Mouse (Mus musculus): ENCODE measurements at regions not wholly inside any gene's neighbourhood (a gene's known extent, or its start where the extent isn't known, plus 50 kb on each side); places are given as distances from the start of the nearest gene placed in this dataset.

DNA sequence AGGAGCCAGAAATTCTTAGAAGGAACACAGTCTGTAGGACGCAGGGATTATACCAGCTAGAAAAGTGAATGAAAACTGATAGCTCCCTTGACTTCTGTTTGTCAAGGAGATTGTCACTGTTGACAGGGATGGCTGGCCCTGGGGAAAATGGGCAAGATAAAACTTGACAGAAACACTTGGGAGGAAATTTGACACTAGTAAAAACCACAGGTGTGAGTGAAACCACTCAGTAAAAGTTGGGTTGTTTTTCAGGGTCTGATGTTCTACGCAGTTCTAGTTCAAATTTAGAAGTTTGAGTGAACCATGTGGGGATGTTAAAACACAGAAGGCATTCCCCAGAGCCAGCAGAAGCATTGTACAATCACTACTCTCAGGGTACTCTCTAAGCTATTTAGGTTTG lies 246.6 kb upstream of the Prep start:
- no peak for DNase-seq

DNA sequence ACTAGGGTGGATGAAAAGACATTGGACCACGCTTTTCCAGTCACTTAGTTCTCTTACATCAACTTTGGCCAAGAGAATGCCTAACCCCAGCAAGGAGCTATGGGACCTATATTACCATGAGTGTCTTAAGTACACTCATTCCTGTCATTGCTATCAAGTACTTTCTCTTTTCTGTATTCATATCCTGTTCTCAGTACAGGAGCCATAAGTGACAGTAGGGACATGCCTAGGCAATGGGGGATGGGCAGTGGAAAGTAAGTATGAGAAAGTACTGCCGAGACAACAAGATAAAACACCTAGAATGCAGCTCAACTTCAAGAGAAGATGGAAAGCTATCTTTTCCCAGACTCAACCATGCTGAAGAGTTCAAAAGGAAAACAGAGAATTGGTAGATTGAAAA lies 247.6 kb upstream of the Prep start:
- DNase-seq: no peak

DNA sequence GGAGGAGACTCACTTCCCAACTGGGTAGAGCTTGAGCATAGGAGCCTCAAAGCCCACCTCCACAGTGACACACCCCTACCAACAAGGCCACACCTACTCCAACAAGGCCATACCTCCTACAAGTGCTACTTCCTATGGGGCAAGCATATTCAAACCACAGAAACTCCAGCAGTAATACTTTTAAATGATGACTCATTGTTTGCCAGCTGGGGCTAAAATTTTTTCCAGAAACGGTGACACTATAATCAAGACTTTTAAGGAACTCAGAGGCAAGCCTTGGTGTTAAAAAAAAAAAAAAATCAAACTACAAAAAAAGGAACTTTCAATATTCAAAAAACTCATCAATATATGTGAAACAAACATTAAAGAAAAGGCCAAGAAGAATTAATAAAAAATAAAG lies 248.4 kb upstream of the Prep start:
- no peak for DNase-seq

DNA sequence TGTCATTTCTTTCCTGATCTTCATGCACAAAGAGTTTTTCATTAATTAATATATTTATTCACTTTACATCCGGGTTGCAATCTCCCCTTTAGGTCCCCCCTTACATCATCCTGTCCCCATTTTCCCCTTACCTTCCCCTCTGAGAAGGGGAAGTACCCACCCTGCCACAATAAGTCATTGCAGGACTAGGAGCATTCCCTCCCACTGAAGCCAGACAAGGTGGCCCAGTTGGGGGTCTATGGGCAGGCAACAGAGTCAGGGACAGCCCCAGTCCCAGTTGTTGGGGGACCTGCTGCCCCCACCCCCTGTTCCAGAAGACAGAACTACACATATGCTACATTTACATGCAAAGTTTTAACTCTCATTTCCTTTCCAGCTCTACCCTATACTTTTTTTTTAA lies 267.9 kb upstream of the Prdm1 start:
- DNase-seq: no peak

DNA sequence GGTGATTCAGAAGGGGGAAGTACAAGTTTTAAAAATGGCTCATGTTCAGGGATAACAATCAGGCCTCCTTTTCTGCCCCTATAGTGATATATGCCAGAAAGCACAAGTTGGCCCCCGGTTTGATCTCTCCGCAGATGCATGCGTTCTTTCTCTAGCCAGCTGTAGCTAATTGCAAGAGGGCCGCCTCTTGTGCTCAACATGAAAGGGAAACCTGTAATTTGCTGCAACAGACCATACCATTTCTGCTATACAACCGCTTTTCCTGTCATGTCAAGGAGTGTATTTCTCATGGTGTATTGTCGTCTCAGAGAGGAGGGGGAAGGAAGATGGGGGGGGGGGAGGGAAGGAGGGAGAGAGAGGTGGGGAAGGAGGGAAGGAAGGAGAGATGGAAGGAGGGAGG lies 257.1 kb upstream of the Prdm1 start:
- no peak for DNase-seq

DNA sequence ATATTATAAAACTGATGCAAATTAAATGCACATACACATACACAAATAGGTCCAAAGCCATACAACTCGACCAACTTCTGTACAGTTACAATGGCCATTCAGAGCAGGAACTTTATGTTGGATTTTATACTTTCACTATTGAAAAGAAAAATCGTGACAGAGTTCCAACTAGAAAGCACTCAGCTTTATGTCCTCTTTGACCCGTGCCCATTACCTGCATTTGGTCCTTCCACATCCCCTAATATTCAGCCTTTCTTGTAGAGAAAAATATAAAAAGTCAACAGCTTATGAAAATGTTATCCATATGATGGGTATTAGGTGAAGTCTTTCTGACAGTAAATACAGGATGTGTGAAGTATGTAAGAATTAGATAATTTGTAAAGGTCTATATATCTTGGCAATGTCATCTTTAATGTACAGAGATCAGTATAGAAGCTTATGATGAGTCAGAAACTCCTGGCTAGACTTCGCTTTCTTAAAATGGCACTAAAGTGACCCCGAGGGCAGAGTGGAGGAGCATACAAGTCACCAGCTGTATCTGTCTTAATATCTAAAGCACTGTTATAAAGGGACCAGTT lies 252.2 kb upstream of the Prdm1 start:
- DNase-seq: no peak

DNA sequence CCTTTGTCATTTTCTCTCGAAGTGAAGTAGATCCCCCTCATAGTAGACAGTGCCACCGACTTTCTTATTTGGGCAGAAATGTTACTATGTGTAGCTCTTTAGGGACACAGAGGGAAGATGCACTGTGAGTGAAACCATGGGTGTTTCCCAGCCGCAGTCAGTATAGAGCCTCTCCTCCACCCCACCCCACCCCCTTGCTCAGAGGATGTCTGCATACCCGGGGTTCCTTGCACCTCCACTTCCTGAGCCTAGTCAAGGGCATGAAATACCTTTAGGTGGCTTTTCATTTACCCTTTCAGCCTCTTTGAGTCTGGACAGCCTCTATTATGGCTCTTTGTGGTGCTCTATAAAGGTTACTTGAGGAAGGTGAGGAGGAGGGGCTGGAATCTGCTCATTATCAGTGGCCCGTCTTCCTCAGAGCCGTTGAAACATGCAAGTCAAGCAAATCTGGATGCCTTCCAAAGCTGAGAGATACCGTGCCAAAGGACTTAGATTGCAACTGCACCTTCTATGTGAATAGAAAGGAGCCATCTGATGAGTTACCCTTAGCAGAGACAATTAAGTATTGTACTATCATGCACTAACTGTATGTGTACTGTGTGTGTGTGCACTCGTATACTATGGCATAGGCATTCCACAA lies 251.4 kb upstream of the Prdm1 start:
- peak; percentile 33 to 50 for DNase-seq

DNA sequence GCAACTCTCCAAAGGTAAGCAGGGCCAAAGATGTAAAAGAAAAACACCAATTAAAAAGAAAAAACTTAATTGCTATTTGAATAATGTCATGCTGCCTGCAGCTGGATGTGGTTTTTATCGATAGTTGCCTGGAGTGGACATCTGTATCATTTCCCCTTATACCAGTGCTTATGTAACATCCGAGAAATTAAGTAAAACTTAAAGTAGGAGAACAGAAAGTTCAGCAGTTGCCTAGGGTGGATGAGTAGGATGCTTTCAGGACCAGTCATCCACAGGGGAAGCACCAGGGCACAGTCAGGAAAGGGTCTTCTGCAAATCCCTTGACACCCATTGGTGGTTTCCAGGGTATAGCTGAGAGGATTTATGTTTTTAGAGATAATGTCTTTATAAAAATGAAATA lies 248.9 kb upstream of the Prdm1 start:
- DNase-seq: no peak

DNA sequence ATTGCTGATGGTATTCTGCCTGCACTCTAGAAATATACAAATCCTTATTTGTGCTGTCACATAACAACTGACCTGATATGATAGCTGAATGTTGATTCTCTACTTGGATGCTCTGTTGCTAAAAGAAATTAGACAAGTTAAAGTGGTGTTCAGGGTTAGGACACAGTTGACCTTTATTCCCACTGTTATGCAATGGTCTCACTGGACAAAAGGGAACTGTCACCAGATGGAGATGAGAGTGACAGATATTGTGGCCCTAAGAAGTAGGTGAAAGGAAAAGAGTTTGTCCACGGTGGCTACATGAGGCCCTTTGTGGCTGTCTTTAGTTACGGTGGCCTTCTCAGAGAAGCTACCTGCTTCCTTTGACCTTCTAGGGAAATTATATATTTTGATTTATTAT lies 247.9 kb upstream of the Prdm1 start:
- no peak for DNase-seq

DNA sequence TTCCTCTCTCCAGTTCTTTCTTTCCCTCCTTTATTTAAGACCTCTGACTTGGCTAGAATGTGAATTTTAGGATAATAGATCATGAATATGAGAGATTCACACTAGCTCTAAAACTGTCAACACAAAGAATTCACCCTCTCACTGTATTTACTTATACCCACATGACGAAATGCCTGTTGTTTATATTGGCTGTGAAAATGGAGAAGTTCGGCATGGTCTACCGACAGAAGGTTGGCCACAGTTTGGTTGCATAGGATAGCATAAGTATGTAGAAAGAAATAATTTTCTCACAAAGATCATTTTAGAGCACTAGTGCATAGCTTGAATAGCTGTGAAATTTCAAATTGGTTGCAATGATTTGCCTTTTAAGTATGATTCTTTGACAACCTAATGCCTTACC lies 237.2 kb upstream of the Prdm1 start:
- DNase-seq: no peak

DNA sequence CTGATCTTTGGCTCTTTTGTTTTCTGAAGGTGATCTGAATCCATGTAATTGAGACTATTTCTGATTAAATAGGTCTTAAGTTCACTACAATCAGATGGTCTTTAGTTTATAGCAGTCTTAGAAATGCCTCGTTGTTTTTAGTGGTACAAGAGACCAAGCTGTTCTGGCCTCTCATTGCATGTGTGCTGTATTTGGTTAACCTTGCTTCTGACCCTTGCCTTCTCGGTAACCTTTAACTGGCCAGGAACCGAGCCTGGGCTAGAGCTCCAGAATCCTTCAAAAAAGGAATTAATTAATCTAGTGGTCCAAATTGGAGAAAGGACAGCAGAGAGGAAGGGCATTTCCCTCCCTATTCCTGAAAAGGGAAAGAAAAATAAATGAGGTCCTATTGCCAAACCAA lies 234.8 kb upstream of the Prdm1 start:
- no peak for DNase-seq

DNA sequence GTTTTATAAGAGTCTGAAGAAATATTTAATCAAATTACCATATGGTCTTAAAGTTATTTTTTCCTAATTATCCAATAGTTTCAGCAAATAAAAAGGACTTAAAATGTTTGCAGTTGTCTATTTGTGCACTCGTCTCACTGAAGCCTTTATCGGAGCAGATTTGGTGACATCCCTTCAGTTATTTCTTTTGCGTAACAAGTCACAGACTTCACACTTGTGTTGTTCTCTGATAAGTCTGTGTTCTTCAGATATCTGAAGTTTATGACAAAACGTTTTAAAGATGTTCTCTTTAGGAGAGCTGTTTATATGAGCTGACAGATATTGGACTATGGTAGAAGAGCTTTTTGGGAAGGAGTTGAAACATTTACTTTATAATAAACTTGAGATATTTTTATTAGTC lies 233.8 kb upstream of the Prdm1 start:
- DNase-seq: no peak

DNA sequence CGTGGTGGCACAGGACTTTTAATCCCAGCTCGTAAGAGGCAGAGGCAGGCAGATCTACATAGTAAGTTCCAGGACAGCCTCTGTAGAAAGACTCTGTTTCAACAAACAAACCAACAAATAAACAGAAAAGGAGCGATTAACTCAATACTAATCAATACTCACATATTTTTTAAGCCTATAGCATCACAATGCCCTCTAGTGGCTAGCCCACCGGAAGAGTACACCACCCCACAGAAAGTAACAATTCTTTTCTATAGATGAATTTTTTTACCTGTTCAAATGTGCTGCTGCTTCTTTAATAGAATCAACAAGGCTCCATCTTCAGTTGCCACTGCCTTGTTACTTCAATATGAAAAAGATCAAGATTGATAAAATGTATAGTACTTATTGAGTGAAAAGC lies 233.0 kb upstream of the Prdm1 start:
- DNase-seq: peak; percentile 9 to 17

DNA sequence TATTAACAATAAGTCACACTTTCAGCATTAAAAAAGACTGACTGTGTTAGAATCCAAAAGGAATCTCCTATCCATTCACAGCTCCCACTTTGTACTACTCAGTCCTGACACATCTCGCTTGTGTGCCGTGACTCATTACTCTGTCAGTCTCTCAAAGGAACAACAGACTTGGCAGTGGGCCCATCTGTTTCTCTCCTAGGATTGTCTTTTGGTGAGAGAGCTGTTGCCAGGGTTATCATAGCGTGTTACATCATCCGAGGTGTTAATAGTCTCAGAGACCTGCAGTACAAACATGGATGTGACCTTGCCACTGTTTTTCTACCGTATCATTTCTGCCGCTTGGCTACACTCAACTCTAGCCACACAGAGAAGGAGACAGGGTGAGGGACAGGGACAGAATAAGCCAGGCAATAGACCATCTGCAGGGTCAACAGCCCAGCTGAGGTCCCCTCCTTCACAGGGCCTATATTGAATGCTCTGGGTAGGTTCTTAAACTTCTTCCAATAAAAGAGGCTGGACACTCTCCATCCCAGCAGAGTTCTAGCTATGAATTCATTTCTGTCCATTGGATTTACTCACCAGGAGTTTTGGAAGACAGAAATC lies 227.2 kb upstream of the Prdm1 start:
- DNase-seq: peak; percentile 31 to 55

DNA sequence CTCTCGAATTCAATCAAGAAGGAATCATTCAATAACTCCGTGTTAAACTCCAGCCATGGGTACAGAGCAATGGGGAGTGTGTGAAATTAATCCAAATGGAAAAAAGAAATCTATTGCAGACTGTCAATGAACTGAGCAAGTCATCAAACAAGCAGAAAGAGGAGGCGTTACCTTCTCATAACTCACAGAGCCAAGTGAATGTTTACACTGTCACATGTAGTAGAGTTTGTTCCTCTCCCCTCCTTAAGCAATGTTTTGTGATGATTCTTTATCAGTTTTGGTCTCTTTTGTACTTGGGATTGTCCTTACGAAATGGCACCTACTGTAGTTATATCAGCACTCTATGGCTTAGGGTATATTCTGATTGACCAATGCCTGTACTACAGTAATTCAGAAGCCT lies 226.6 kb upstream of the Prdm1 start:
- DNase-seq: no peak

DNA sequence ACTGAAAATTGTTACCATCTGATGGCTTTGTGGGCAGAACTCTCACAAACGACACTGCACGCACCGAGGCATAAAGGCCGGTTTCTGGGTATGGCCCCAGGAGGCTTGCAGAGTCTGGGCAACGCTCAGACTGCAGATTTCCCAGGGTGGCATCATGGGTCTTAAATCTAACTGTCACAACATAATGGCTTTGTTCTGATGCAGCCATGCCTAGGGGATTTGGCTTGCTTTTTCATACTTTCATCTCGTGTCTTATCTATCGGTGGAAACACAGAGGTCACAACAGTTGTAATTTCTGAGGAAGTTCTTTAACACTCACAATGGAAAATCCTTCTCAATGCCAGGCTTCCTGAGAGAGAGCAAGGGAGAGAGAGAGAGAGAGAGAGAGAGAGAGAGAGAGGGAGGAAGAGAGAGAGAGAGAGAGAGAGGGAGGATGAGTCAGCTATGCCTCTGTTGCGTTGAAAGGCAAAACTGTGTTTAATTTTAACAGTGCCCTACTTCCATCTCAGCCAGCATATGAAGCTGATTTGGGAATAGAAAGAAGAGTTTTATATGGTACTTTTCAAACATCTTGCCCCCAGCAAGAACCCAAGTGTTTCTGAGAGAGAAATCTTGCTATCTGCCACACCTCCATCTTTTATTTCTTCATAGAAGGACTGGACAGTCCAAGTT lies 224.6 kb upstream of the Prdm1 start:
- DNase-seq: no peak

DNA sequence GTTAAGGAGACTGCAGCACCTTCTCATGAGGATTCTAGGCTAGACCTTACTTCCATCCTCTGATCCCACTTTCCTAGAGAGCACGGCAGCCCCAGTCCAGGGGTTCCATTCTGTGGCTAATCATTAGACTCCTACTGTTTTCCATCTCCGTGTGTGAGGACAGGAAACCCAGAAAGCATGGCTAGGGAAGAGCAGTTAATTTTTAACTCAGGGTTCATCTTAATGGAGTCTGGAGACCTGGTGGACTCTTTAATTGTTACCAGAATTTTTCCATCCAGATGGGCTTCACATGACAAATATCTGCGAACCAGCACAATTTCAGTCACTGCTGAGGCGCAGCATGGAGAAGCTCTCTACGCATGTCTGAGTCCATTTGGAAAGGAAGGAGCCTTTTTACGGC lies 222.8 kb upstream of the Prdm1 start:
- DNase-seq: no peak

DNA sequence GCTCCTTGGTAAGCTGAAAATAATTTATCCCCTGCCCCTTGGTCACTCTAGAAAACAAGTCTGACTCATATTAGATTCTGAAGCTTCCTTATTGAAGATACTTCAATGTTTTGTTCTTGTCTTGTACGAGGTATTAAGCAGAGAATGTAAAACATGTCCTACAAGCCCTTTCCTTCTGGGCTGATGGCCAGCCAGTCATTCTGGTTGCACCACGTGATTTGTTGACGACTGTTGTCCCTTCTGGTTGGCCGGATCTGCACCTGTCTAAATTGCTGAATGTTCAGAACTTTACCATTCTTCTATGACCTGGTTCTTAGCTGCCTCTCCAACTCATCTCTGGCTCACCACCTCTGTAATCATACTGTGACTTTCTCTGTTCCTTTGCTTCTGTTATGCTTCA lies 220.9 kb upstream of the Prdm1 start:
- peak; percentile 21 to 33 for DNase-seq

DNA sequence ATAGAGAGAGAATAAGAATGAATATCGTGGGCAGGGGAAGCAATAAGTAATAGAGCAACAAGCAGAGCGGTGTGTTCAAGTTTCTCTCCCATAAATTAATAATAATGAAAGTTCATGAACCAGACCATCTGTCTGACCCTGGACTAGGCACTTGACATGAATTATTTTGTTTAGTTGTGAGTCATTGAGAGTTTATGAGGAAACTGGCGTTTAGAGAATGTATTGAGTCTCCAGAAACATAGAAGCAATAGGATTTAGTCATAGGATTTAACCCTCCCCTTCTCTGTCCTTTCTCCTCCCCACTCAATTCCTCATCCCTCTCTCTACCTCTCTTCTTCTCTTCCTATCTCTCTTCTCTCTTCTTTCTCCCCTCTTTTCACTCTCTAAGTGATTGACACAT lies 219.1 kb upstream of the Prdm1 start:
- DNase-seq: no peak

DNA sequence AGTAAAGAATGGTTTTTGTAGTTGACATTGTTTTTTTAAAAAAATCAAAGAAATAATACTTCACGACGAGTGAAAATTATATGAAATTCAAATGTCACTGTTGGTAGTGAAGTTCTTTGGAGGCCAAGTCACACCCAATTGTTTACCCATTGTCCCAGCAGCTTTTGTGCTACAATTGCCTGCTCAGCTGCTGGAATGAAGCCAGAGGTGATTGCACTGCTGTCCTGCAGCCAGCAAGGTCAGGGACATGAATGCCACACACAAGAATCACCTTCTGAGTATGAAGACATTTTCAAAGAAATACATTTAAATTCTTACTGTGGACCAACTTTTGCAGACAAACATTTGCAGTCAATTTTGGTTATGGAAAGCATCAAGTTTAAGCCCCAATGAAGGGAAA lies 215.9 kb upstream of the Prdm1 start:
- no peak for DNase-seq

DNA sequence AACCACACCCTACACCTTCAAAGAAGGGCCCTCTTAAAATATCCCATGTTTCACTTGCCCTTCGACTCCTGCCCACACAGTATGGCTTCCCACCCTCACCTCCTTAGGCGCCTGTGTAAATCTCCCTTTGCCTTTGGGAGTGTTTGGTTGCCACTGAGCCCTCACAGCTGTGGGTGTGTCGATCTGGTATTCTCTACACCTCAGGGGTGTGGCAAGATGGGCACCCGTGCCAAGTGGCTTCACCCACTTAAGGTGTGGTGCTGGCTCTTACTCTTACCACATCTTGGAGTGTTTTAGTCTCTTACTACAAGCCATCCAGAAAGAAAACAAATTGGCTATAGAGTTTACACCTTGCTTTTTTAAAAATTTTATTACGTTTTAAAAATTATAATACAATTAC lies 205.3 kb upstream of the Prdm1 start:
- no peak for DNase-seq

DNA sequence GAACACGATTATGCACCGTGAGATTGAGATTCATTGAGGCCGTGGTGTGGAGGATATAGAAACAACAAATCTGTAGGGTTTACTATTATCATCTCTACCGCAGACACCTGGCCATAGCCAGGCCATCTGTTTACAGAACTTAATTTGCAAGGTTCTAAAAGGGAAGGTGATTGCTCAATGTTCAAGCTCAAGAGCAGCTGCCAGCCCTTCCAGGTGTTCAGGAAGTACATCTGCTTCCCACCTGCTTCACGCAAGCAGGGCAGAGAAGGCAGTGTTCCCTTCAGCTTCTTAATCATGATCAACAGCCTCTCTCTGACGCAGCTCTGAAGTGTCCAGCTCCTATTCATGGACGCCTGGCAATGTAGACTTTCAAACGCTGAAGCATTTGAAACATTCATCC lies 202.4 kb upstream of the Prdm1 start:
- DNase-seq: no peak

DNA sequence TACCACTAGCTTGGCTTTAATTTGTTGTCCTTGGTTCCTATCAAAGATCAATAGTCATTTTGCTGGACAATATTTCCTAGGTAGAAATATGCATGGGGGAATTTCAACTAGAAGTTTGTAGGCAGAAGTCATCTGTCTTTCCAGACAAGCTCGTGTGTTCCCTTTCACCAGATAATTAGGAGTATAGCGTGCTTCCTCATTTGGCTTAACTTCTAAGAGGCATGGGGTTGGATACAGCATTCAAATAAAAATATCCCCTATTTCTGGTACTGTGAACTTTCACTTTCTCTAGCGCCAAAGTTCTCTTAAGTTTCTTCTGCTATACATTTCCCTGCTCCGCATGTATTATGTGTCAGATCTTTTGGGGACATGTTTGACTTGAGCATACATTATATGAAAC lies 200.7 kb upstream of the Prdm1 start:
- DNase-seq: no peak

DNA sequence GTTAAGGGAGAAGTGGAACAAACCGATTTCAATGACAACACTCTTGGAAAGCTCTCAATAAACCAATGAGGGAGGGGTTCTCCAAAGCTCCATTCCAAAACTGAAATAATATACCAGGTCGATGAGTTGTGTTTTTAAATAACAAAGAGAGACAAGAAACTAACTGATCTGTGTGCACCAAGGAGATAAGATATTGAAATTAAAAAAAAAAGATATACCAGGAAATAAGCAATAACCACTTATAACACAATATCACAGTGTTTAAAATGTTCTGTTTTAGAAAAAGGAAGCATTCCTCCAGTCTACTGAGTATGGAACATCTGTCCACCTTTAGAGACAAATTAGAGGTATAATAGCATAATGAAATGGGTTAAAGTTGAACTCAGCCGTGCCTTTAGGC lies 196.3 kb upstream of the Prdm1 start:
- no peak for DNase-seq
